Mouse (Mus musculus) leukemia stem cell, adult 10-12 weeks (primary cell): ENCODE results near the gene Casd1. TPM values are rescaled to one million over a fixed set of nuclear protein-coding genes. Genes with fewer than 3 reads are reported as not detected.

Experiments used
- polyA plus RNA-seq: library from polyadenylated mRNA; stranded (reverse); fragments of >175 nt; gene quantifications from 2 replicates; pipeline ENCODE4 v1.2.3, GENCODE M21; 2012; ENCODE audit warnings: low replicate concordance

Gene Casd1
- 8.7 and 9.7 TPM in 2 replicates for polyA plus RNA-seq

DNA sequence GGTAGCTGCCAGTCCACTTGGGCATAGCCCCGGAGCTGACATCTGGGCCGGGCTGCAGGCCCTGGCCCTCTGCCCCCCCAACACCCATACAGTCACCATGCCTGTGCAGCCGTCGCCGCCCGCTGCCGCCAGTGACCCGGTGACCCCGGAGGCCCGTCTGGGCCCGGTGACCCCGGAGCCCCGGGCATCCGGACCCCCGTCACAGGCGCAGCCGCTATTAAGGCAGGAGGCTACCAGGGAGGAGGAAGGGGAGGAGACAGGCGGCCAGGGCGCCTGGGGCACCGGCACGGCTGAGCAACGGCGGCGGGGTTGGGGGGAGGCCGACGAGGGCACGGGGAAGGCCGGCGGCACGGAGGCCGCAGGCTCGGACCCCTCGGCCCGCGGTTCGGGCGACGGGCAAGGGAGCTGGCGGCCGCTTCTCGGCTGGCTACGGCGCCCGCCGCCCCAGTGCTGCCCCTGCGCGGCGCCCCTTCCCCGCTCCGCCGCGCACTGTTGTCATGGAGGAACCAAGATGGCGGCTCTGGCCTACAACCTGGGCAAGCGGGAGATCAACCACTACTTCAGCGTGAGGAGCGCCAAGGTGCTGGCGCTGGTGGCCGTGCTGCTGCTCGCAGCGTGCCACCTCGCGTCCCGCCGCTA is at the start of gene Casd1:
Gene Casd1 (plus strand): TSS at position 182 of the 639 bp plus-strand sequence.

Other genes with a start within 250 kb of the Casd1 start
- 6.6 and 7.7 TPM in 2 replicates for gene Col1a2, start 96.0 kb upstream of the Casd1 start, polyA plus RNA-seq
- 0.17 TPM in 1 of 2 replicates, not detected in the other for gene Sgce, start 146.4 kb downstream of the Casd1 start, polyA plus RNA-seq
- gene Peg10, start 146.5 kb downstream of the Casd1 start, polyA plus RNA-seq: 0.14 and 0.24 TPM in 2 replicates